Mouse (Mus musculus) right cerebral cortex, postnatal 25 days (tissue): ENCODE results near the gene 2700097O09Rik.
A peak's percentile ranks its signal among the peaks of the same experiment; 100 is the strongest.
"Not testable (repeated sequence)": the region's sequence is repeated elsewhere in the genome, so short reads cannot be mapped to it uniquely, and the experiment has no call there.

Experiments
- DNase-seq: peaks from one replicate; pipeline ENCODE4 v3.0.0; 2022

The 2700097O09Rik gene

DNA sequence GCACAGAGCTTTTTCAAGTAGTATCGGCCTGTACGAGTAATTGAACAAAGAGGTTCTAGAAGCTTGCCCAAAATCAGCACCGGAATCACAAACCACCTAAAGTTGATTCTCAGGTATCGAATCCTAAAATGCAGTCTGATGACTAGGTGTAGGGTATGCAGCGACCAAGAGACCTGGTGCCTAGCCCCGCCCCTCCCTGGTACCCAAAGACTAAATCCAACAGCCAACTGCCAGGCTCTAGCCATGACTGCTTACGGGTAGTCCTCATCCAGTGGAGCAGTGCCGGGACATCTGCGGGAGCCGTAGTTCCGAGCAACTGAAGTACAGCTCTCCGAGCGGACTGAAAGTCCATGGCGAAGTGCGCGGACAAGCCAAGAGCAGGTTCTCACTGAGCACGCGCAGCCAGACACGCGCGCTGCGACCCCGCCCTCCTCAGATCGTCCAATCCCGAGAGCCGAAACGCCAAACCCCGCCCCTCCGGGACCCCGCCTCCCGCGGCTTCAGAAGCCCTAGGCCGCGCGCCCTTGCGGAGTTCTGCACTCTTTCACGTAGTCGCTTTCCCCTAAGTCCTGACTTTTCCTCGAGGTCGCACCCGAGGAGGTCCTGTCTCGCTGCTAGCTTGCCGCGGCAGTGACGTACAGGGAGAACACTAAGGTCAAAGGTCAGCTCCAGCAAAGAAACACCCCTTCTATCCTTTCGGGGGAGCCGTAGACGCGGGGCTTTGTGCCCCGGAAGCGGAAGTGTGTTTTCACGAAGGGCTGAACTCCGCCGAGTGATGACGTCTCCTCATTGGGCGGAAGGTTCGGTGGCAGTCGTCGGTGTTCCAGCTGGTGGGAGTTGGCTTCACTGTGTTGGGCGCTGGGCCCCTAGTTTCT is at the start of gene 2700097O09Rik, which contains the start of gene Srp54a:
TSS of gene 2700097O09Rik (minus strand) at position 385 of the 875 bp plus-strand sequence.
TSS of gene Srp54a (plus strand) at position 537 of the 875 bp plus-strand sequence.
- peak; percentile 94 for DNase-seq

DNA sequence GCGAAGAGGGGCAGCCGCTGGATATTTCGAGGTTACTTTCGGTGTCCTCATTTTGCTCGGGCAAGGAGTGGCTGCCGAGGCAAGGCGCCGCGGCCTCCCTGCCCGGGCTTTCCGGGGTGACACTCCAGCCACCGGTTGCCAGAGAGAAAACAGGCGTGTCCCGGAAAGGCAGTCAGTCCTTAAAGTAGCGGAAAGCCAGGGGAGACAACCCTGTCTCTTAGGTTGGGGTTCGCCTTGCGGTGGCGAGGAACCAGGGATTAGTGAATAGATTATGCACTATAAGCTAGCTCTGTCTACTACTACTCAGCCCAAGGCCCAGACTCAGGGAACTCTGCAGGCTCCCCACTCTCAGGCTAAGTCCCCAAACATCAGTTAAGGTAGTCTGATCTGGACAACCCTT is 44.8 kb upstream of the 2700097O09Rik start:
- DNase-seq: not testable (repeated sequence)

DNA sequence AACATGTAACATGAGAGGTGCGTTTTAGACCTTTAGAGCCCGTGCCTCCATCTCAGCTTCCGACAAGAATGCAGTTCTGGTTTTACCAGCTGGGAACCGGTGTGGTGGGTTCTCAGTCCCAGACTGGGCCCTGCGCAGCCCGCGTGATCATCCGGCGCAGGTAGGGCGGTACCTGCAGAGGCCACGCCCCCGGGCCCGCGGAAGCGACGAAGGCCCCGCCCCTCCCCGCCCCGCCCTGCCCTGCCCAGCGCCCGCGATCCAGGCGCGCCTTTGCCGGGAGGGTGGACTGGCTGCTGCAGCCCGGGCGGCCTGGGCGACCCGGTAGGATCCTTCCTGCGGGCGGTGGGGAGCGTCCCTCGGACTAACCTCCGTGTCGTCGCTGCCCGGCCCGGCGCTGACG is 44.3 kb upstream of the 2700097O09Rik start, which contains the start of gene Fam177a:
TSS of gene Fam177a (plus strand) at position 228 of the 400 bp plus-strand sequence.
- DNase-seq: not testable (repeated sequence)

DNA sequence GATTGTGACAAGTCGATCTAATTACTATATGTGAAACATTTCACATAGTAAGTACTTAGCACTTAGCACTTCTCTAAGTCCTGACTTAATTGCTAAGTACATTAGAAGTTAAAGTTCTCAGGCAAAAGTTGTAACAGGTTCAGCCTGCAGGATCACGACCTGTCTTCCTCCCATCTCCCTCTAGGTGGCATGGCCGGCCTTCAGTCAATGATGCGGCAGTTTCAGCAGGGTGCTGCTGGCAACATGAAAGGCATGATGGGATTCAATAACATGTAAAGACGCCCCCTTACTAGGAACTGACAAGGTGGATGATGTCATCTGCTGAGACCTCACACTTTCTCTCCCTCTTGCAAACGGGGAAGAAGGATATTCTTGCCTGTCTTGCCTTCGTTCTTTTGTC is 32.7 kb upstream of the 2700097O09Rik start:
- not testable (repeated sequence) for DNase-seq

DNA sequence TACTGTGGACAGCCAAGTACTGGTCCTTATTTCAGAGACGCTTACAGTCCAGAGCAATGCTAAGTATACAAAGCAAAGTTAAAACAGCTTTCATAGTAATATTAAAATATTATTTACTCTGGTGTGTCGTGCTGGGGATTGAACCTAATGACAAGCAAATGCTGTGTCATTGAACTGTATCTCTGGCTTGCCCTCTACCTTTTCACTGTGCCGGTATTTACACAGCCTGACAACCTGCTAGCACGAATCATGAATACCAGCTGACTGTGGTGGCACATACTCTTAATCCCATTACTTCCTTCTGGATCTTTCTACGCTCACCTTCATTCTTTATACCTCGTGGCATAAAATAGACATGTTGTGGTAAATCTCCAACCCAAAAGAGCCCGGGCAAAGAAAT is 12.2 kb upstream of the 2700097O09Rik start:
- DNase-seq: not testable (repeated sequence)

DNA sequence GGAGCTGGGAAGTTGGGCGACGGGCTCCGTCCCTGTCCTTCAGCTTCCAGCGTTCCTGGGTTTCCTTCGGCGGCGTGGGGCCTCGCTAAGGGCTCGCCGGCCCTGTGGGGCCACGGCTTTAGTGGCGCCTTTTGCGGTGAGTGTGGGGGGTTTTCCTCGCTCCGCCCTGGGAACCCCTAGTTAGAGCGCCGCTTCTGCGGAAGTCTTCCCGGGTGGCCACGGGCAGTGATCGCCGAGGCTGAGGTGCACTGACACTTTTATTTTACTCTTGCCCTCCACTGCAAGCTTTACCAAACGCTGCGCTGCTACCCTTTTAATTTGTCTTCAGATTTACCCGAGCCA is 662 bp upstream of the 2700097O09Rik start:
- DNase-seq: not testable (repeated sequence)

DNA sequence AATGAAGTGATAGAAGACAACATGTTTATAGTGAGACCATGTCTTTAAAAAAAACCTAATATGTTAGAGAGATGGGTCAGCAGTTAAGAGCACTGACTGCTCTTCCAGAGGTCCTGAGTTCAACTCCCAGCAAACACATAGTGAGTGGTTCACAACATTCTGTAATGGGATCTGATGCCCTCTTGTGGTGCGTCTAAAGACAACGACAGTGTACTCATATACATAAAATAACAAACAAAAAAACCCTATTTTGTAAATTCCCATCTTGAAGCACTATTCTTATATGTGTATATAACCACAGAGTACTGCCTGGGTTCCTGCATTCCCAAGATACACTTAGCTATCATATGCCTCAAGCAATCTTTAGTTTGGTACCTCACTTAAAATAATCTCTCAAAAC is 1.2 kb downstream of the 2700097O09Rik start:
- not testable (repeated sequence) for DNase-seq

DNA sequence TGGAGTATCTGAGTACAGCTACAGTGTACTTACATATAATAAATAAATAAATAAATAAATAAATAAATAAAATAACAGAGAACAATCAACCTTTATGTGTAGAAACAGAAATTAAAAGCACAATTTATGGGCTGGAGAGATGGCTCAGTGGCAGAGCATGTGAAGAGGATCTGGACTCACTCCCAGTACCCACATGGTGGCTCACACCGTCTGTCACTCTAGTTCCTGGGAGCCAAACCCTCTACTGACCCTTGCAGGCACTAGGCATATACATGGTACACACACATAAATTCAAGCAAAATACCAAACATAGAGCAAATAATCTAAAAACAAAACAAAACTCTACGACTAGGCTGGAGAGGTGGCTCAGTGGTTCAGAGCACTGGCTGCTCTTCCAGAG is 4.6 kb downstream of the 2700097O09Rik start:
- DNase-seq: no peak

DNA sequence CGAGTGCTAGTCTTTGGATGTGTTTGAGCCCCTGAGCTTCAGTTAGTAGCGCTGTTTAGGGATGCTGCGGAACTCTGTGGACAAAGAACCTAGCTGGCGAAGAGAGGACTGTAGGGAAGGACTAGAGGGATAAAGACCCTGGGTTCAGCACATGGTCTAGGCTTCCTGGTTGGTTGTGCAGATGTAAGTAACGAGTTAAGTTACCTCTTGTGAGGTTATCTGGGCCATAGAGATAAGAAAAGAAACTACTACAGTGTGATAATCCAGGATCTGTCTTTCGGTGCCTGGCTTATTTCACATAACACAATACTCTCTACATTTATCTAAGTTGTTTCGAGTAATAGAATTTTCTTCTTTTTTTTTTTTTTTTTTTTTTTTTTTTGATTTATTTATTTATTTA is 6.2 kb downstream of the 2700097O09Rik start:
- no peak for DNase-seq

DNA sequence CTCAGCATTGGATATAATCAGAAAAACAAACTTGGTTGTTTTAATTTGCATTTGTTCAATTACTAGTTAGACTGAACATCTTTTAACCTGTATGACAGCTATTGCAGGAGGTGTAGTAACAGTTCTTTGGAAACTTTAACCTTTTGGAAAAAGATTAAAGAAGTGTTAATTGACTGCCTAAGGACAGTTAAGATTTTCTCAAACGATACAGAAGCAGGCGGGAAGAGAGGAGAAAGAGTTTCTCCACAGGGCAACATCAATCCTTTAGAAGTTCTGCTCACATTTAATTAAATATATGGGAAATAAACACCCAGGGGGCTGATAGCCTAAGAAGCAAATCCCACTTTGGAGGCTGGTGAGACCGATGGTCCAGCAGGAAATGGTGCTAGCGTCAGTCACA is 7.4 kb downstream of the 2700097O09Rik start:
- DNase-seq: no peak

DNA sequence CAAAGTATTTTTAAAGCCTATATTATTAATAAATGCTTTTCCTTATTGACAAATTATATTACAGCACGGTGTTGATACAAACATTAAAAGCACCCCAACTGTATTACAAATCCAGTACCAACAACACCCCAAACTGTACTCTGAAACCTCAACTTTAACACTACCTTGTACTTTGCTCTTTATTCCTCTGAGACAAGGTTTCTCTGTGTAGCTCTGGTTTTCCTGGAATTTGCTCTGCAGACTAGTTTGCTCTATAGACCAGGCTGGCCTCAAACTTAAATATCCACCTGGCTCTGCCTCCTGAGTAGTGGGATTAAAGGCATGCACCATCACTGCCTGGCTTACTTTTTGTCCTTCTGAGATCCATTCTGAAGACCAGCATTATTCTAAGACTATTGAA is 17.8 kb downstream of the 2700097O09Rik start:
- no peak for DNase-seq

DNA sequence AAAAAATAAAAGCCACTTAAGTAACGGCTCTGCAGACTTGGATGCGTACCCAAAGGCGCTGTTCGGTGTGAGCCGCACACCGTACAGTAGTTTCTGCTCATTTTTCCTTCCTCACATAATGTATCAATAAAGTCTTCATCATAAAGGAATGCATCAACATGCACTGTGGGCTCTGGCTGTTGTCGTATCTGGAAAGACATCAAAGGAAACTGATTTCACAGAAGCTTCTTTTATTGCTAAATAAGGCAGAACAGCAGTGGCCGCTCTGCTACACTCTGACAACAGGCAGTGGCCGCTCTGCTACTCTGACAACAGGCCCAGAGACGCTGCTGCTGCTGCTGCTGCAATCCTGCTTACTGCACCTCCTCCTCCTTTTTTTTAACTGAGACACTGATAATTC is 18.9 kb downstream of the 2700097O09Rik start:
- DNase-seq: no peak

DNA sequence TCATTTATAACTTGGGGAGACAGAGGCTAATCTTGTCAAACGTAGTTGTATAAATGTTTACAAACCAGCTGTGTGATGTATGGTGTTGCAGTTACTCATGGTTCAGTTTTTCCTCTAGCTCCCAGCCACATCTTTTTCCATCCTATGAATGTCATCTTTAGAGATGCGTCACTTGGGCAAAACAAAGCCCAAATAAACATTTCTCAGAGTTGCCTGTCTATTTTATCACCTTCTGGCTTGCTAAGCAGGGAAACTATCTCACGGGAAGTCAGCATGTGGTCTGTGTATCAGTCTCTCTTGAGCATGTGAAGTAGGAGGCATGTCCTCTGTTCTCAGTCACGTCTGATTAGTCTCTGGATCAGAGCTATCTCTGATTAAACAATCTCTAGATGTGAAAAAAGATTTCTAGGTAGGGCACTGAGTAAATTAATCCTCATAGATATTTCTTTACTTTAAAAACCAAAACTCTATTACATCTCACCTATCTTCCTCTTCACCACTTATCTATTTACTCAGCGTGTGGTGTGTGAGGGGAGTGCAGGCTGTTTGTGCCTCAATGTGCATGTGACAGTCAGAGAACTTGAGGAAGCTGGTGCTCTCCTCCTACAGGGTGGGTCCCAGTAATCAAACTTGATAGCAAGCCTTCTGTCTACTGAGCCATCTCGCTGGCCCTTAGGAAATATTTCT is 19.6 kb downstream of the 2700097O09Rik start:
- DNase-seq: no peak

DNA sequence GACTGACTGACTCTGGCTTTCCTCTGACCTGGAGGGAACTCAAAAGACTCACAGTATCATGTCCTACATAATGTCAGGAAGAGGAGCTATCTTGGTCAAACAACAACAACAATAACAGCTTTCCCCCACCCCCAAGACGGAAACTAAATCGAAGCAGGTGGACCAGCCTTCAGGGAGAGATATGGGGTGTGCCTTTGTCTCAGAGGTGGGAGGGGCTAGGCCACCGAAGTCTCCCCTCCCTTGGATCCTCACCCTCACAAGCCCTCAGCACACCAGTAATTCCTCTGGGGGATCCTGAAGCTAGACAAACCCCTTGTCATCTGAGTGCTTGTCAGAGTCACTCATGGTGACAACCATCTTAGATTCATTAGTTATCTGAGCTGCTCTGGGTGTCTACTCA is 20.1 kb downstream of the 2700097O09Rik start:
- DNase-seq: no peak

DNA sequence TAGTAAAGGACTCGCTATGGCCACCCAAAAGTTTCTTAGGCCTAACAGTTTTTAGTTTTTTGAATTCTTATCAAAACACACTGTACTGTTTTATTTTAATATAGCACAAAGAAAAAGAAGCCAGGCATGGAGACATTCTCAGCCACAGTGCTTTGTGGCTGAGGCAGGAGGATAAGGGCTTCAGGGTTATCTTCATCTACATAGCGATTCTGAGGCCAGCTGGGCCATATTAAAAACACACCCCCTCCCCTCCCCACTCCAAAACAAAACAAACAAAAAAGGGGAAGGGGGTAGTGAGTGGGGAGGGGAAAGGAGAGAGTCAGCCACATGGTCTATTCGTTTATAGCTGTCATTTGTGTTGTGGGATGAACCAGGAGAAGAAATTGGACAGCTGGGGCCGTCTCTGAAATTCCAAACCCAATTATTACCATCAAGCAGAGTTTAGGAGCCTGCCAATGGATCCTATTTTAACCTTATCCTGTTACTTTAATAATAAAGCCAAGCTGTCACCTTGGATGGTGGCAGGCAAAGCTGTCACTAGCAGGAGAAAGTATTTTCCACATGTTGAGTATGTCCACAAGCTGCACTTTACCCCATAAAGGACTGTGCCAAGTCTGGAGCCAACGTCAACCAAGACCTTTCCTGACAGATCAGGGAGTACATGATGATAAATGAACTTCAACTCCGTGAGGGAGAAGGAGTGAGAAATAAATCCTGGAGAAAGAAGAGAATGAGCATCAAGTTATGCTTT is 20.9 kb downstream of the 2700097O09Rik start:
- no peak for DNase-seq

DNA sequence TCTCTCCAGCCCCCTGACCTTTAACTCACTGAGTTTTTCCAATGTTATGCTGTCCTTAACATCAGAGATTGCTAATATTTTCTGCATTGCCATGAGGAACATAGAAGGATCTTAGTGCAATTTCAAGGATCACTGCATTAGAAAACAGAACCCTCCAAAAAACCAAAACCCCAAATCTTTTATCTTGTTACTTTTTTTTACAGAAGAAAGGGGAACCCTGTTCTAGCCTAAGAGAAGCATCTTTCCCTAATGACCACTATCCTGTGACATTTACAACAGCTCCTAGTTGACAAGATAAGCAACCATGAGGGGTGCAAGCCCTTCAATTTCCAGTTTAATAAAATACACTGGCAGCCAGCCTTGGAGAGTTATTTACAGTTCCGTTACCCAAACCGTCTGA is 23.2 kb downstream of the 2700097O09Rik start:
- no peak for DNase-seq

DNA sequence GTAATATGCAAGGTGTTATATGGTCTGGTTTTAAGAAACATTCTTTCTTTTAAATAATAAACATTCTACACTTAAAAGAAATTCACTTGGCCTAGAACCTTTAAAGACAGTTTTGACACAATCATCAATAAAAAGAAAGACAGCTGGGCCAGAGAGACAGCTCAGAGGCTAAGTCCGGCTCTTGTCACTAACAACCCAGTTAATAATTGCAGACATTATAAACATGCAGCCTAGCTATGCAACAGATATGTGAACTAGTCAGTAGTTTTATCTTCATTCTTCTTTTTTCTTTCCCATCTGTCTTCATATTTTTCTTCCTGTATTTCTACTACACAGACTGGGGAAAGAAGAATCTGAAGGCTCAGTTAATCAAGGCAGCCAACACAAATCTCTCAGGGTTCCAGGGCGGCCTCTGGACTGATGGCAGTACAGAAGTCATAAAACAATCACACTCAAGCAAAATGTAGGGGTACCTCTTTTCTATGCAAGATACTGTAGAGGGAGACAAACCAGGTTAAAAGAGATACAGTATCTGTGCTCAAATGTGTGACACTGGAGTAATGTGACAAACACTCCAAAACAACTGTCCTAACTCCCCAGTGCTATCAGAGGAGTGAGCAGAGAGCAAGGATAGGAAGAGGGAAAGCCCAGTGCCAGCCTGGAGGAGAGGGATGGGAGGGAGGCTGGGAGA is 25.2 kb downstream of the 2700097O09Rik start:
- DNase-seq: no peak

DNA sequence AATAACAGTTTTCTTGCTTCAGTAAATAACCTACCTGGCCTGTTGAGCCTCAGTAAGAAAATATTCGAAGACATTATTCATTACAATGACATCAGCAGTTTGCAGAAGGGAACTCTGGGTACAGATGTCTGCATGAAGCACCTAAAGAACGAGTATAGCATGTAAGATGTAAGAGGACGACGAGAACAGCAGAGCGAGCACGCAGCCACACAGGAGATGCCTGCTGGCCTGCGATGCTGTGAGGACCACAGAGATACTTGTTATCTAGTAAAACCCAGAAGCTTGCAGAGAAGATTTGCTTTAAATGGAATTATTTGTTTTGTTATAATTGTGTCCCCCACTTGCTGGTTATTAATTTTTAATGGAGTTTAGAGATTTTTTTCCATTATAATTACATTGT is 26.6 kb downstream of the 2700097O09Rik start:
- no peak for DNase-seq

DNA sequence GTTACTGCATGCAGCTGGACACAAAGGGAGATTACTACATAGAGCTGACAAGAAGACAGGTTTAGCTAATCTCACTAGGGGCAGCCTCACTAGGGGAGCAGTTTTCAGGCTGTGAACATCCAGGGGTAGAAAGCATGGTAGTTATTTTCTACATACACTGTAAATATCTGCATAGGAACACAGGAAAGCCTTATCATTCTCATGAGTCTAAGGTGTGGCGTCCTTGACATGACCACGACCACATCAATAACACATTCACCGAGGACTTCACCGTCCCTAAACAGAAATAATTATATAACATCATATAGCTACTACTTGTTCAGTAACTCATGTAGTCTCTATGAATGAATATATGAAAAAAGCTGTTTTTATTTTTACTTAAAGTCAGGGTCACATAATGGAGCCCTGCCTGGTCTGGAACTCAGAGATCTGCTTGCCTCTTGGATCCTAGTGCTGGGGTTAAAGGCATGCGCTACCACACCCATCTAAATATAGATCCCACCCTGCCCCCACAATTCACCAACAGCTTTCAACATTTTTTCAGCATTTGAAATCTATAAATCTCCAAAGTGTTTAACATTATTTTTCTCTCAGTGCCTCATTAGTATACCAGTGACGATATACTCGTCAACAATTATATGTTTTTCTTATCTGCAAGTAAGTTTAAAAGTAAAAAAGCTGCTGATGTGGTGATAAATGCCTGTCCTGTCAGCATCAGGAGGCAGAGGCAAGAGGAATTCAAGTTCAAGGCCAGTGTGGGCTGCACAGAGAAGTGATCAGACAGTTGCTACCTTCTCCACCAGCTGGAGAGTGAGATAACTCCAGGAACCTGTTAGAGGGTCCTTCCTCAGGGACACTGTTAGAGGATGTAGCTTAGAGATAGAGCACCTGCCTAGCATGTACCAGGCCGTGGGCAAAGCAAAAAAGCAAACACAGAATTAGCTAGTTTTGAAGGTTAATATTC is 28.4 kb downstream of the 2700097O09Rik start:
- DNase-seq: no peak

DNA sequence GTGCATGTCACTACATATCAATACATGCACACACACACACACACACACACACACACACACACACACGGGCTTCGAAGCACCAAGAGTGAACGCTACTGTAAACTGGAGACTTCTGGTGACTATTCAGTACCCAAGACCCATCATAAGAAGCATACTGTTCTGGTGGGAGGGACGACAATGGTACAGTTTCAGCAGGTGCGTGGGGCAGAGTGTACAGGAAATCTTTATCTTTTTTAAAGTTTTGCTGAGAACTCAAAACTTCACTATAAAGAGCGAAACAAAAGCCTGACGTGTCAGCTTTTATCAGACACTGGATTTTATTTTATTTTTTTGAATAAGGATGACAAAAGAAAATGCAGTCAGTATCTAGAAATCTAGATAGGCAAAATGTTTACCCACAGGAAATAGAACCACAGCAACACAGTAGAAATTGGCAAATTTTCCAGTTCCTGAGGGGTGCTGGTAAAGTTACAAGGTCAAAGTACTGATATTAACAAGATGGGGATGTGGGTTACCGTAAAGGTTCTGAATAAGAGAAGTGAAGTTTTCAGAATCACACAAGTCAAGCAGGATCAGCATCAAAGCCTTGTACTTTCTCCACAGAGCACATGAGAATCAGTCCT is 30.1 kb downstream of the 2700097O09Rik start:
- no peak for DNase-seq

DNA sequence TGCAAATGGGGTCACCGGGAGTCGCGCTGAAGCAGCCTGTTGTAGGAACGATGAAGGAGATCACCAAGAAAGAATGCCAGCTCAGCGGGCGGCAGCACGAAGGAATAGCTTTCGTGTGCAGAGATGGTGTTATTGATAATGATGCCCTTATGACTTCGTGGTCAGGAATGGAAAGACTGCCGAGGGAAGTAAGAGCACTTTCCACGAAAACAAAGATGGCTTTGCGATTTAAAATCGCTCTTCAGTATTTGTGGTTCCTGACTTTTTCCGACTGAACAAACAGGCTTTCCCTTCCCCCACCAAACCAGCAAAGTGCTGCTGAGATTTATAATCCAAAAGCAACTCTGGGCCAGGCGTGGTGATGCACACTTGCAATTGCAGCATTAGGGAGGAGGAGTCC is 38.9 kb downstream of the 2700097O09Rik start:
- no peak for DNase-seq
